Mouse (Mus musculus): Measurements from ENCODE around the gene Elavl3.

DNA sequence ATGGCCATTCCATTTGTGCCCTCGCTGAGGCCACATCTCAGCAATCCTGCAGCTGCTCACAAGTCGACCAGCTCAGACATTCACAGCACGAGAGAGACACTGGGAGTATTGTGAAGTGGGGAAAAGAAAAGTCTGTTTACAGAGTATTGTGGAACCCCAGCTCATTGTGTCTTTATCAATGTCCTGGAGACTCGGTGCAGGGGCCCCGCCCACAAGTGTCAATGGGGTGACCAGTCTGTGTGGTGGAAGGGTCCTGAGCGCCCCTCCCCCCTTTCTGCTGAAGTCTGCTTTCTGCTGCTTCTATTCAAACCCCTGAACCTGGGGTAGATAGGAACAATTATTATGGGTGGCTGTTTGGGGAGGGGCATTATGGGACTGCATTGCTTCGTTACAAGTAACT is 23.4 kb downstream of the Elavl3 start:
- TF ChIP-seq CTCF (IDR thresholded peaks at IDR 0.05; ENCODE audit: borderline replicate concordance, insufficient read depth, low read depth, low read length), result no peak
- TF ChIP-seq POLR2A (IDR thresholded peaks at IDR 0.05; ENCODE audit: borderline replicate concordance, insufficient read depth, low read length), result no peak
